Mouse (Mus musculus) CD4-positive, CD25-positive, alpha-beta regulatory T cell, adult 9 weeks (primary cell): ENCODE results near the gene Gm10282. TPM values are rescaled to one million over a fixed set of nuclear protein-coding genes. Genes with fewer than 3 reads are reported as not detected.

ENCODE experiments used
- polyA plus RNA-seq: library from polyadenylated mRNA; unstranded; fragments of 100-300 nt; shearing (Covaris generic); gene quantifications from one replicate; pipeline ENCODE4 v1.2.1, GENCODE M21; 2017

The Gm10282 gene
- 3.9 TPM for polyA plus RNA-seq

GRCm38 (mm10) chr8:72305210-72305905 is at the start of gene Gm10282:
Gm10282 (minus strand) TSS chr8:72305260.

GRCm38 (mm10) chr8:72318801-72319322 is 13.8 kb upstream of the Gm10282 start, which contains the start of gene Klf2:
Klf2 (plus strand) TSS chr8:72319033.

Other genes with a start within 250 kb of the Gm10282 start
- 0.26 TPM for gene Olfr373, start 222.1 kb downstream of the Gm10282 start, polyA plus RNA-seq
- gene Olfr374, start 198.2 kb downstream of the Gm10282 start, polyA plus RNA-seq = 0.19 TPM
- 240 TPM for gene Tpm4, start 170.3 kb downstream of the Gm10282 start, polyA plus RNA-seq
- 226 TPM for gene Rab8a, start 144.1 kb downstream of the Gm10282 start, polyA plus RNA-seq
- 35.8 TPM for gene Hsh2d, start 115.6 kb downstream of the Gm10282 start, polyA plus RNA-seq
- 0.14 TPM for gene Cib3, start 92.4 kb downstream of the Gm10282 start, polyA plus RNA-seq
- not detected for gene Gm11034, start 91.6 kb downstream of the Gm10282 start, polyA plus RNA-seq
- 123 TPM for gene Fam32a, start 85.5 kb downstream of the Gm10282 start, polyA plus RNA-seq
- 194 TPM for gene Ap1m1, start 65.2 kb downstream of the Gm10282 start, polyA plus RNA-seq
- gene Klf2, start 13.8 kb upstream of the Gm10282 start, polyA plus RNA-seq = 15.6 TPM
- gene Eps15l1, start 116.2 kb upstream of the Gm10282 start, polyA plus RNA-seq = 53.4 TPM
- gene Calr3, start 138.6 kb upstream of the Gm10282 start, polyA plus RNA-seq = 0.88 TPM
- 10.5 TPM for gene 1700030K09Rik, start 138.6 kb upstream of the Gm10282 start, polyA plus RNA-seq
- 125 TPM for gene Cherp, start 170.0 kb upstream of the Gm10282 start, polyA plus RNA-seq
- 4.9 TPM for gene Slc35e1, start 187.4 kb upstream of the Gm10282 start, polyA plus RNA-seq
- gene Med26, start 243.0 kb upstream of the Gm10282 start, polyA plus RNA-seq = 5.5 TPM